Mouse (Mus musculus) inflammation-experienced regulatory T-cells, adult 6 months (primary cell): ENCODE measurements around the gene Elmod3. TPM values are rescaled to one million over a fixed set of nuclear protein-coding genes. Genes with fewer than 3 reads are reported as not detected.
"Not testable (repeated sequence)": the region's sequence is repeated elsewhere in the genome, so short reads cannot be mapped to it uniquely, and the experiment has no call there.

ENCODE experiments used
- ATAC-seq: one replicate; pipeline ENCODE4 v1.8.0; 2017
- polyA plus RNA-seq, 3 experiments: library from polyadenylated mRNA; unstranded; fragments of 100-300 nt; shearing (Covaris generic); gene quantifications; one replicate each; pipeline ENCODE4 v1.2.1; 2017

The Elmod3 gene
- polyA plus RNA-seq, 3 experiments from 2014 or later: 13.7 to 24.3 (median 20.6) TPM

DNA sequence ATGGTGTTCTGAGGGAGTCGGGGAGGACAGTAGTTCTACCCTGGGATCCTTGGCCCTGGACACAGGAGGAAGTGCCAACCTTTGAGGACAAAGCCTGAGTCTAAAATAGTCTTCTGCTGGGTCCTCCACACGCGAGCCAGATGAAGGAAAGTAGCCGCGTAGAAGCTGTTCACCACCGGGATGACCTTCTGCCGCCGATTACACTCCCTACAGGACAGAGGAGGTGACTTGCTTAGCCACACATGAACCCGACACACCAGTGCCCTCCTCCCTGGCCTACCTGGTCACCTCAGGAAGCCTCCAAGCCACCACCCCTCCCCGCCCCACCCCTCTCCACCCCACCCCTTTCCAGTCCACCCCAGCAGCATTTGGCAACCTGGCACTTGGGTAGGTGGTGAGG lies 29.5 kb downstream of the Elmod3 start:
- no peak for ATAC-seq

DNA sequence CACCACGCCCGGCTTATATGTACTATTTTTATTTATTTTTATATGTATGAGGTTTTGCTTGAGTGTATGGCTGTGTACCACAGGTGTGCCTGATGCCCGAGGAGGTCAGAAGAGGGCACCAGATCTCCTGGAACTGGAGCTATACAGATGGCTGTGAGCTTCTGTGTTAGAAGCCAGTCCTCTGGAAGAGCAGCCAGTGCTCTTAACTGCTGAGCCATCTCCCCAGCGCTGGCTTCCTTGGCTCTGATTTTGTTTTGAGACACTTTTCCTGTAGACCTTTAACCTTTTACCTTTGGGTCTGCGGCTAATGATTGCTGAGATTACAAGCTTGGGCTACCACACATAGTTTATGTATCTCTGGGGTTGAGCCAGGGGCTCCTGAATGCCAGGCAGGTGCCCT lies 30.7 kb downstream of the Elmod3 start:
- no peak for ATAC-seq

DNA sequence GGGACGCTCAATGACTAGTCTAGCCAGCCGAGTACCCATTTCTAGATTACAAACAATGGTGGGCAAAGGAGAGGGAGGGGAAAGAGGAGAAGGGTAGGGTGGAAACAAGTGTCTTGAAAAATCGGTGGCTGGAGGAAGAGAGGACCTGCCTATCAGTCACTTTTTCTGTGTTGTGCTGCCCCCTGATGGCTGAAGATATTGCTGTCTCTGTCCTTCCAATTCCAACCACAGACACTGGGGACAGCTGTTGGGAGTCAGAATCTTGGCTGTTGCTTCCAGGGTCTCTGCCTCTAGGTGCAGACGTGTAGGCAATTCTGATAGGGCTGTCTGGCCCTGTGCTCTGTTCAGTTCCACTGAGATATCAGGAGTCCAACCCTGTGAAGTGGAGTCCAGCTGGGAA lies 32.2 kb downstream of the Elmod3 start:
- peak; percentile 95 for ATAC-seq

DNA sequence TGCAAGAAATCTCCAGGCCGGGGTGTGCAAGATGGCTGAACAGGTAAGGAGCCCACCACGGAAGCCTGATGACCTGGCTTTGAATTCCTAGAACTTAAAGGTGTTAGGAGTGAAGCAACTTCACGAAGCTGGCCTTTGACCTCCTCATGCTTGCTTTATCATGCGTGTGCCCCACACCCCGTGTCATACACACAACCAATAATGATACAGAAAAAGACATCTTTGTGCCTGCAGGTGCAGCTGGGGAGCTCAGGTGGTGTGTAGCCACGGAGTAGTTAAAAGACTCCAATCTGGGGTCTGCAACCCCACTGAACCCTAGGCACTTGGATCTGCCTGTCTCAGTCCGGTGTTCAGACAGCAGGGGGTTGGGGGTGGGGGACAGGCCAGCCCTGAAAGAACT lies 32.7 kb downstream of the Elmod3 start:
- ATAC-seq: no peak

DNA sequence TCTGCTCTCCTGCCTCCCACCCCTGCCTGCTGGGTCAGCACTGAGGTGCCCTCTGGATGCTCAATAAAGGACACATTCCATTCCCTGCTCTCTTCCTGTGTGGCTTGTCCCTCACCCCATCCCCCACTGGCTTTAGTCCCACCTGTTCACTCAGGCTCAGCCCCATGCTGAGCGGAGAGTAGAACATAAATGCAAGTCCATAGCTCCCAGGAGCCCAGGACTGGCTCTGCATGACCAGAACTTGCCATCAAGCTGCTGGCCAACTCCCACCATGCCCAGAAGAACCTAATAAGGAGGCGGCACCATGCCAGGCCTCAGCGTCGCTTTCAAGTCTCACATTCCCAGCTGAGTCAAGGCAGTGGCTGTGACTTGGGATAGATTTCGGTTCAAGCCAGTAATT lies 35.3 kb downstream of the Elmod3 start:
- no peak for ATAC-seq

DNA sequence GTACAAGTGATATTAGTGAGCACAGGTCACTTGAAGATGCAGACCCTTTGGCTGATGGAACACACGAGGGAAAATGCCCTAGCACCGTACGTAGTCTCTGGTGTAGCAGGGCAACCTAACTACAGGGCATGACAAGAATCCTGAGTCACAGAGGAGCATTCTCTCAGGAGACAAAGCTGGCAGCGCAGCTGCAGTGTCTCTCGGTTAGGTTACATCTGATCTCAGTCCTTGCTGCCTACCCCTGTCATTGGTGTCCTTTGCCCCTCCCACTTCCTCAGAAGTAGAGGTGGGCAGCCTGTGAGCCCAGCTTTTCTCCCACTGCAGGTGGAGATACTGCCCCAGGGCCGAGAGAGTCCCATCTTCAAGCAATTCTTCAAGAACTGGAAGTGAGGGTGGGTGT lies 35.7 kb downstream of the Elmod3 start:
- ATAC-seq: no peak

DNA sequence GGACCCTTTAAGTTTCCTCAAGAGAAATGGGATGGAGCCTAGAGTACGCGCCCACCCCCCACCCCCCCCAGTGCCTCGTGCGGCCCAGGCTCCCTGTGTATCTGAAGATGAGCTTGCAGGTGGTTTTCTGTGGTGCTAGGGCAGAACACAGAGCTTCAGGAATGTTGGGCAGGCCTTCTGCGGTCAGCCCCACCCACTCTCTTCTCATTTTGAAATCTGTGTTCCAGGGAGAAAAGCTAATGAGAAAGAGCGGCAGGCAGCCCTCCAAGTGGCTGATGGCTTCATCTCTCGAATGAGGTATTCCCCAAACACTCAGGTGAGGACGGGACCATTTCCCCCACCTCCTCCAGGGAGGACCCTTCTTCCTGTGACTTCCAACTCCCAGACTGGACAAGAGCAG lies 37.4 kb downstream of the Elmod3 start:
- no peak for ATAC-seq

DNA sequence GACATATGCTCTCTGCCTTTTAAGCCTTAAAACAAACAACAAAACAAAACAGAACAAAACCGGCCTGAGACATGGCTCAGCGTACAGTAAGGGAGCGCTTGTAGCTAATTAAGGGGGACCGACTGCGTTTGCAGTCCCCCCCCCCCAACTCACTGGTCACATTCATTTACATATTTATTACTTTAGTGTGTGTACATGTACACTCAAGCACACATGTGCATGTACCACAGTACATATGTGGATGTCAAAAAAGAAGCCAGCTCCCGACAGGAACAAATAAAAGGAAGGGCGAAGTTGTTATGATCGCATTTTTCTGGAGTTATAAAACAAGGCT lies 45.2 kb downstream of the Elmod3 start:
- no peak for ATAC-seq

DNA sequence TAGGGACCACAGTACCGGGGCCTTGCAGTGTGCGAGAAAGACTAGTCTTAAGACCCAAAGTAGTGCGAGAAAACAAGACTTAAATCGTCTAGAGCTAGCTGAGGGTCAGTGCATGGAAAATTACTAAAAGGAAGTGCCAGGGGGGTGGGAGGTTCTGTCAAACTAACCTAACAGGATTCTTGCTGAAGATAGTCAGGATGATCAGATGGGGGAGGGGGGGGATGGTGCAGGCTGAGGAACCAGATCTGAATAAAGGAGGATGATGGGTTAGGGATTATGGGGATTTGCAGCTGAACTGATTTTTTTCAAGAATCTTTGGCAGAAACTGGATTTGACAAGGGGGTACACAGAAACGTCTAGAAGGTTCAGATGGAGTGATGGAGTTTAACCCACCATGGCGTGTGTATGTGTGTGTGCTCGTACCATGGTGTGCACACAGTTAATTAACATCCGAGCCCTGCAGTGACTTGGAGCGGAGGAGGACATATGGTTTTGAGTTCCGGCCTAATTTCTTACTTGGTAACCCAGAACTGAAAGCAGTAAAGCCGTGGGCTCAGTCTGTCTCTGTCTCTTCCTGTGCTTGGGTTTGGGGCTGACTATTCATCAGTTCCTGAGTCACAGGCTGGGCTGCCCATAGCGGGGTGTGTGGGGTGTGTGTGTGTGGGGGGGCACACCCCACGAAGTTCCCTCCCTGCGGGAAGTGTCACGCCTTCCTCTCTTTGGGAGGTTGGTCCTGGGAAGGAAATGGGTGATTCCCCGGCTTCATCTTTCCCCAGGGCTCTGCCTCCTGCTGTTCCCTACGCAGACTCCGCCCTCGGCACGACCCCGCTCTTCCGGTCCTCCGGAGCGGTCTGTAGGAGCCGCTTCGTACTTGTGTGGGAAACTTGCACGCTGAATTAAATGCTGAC lies 45.8 kb downstream of the Elmod3 start:
- peak; percentile 85 for ATAC-seq

DNA sequence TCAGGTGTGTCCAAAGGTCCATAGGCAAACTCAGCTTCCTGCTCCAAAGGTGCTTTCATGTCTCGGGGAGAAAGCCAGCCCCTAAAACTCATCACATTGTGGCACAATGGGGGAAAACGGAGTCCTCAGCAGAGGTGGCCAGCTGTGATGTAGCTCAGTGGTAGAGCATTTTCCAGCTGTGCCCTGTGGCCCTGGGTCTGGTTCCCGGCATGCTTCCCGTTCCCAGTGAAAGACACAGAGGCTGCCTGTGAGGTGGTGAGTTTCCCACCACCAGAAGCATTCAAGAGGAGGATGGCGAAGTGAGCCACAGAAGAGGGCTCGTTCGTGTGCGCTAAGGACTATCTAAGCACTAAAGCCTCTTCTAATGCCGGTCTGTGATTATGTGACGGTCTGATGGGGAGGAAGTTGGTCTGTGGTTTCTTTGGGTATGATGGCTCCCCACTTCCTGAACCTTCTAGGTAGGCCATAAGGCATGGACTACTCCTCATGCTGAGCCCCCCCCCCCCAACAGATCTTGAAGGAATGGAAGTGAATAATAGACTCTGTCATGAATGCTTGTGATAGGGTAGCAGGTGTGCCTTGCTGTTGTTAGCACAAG lies 47.6 kb downstream of the Elmod3 start:
- peak; percentile 48 for ATAC-seq

DNA sequence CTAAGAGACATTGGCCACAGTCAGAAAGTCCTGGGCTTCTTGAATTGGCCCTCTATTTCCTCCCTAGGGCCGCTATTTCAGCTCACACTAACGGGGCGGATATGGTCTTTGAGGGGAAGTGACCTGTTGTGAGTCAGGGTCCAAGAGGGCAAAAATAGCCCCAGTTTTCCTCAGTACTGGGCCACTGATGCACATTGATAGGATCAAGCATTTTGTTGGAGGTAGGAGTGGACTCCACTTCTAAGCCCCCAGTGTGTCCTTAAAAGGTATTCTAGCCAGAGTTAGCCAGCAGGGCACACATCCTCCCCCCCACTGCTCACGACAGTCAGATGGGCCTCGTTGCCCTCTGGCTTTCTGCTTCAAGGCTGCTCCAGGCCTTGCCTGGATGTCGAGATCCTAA lies 48.2 kb downstream of the Elmod3 start:
- no peak for ATAC-seq

DNA sequence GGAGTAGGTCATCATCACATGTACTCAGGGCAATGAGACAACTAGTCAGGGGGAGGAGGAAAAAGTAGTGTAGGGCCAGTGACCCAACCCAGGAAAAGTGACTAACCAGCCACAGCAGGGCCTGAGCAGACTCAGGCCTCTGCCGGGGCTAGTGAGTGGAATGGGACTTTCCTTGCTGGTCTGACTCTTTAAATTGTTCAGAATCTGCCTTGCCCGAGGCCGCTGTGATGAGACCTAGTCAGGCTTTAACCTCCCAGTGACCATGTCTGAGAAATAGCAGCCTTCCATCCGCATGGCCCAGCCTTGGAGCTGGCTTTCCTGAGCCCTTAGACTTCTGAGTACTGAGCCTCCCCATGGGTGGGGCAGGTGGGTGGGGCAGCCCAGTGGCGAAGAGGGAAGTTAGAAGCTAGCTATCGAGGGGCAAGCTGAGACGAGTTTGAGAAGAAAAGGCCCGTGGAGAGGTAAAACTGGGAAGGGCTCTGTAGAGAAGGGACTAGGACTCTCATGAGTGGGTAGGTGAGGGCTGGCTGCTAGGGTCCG lies 49.1 kb downstream of the Elmod3 start:
- no peak for ATAC-seq

DNA sequence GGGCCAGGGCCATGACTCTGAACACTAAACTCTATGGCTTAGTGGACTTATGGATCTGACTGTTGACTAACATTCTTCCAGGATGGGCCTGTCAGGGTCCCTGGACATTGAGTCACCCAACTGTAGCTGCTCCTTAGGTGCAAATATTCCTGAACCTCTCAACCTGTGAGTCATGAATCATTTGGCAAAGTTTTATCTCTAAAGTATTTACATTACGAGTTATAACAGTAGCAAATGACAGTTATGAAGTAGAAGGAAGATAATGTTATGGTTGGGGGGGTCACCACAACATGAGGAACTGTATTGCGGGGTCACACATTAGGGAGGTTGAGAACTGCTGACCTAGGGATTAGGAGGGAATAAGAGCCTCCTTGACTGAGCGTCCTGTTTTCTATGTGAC lies 50.4 kb downstream of the Elmod3 start:
- no peak for ATAC-seq

DNA sequence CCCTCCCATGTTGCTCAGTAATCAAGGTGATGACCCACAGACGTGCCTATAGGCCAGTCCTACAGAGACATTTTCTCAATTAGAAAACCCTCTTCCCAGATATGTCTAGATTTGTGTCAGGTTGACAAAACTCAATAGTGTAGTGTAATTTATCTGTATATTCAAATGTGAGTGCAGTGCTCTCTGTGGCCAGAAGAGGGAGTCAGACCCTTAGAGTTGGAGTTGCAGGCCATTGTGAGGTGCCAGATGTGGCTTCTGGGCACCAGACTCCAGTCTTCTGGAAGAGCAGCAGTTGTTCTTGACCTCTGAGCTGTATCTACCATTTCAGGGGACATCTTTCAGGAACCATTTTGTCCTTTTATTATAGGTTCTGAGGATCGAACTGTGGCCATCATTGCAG lies 51.1 kb downstream of the Elmod3 start:
- no peak for ATAC-seq

DNA sequence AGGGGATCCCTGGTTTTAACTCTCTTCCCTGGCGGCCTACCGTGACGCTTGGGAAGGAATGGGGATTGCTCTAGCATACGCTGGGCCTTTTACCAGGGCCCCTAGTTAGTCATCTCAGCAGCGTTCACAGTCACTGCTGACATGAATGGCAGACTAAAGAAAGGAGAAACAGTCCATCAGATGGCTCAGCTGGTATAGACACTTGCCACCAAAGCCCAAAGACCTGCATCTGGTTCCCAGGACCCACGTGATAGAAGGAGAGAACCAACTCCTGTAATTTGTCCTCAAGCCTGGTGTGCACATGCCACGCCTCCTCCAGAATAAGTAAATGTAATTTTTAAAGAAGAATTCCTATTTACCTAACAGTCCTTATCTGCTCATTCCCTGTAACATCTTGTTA lies 52.8 kb downstream of the Elmod3 start:
- no peak for ATAC-seq

DNA sequence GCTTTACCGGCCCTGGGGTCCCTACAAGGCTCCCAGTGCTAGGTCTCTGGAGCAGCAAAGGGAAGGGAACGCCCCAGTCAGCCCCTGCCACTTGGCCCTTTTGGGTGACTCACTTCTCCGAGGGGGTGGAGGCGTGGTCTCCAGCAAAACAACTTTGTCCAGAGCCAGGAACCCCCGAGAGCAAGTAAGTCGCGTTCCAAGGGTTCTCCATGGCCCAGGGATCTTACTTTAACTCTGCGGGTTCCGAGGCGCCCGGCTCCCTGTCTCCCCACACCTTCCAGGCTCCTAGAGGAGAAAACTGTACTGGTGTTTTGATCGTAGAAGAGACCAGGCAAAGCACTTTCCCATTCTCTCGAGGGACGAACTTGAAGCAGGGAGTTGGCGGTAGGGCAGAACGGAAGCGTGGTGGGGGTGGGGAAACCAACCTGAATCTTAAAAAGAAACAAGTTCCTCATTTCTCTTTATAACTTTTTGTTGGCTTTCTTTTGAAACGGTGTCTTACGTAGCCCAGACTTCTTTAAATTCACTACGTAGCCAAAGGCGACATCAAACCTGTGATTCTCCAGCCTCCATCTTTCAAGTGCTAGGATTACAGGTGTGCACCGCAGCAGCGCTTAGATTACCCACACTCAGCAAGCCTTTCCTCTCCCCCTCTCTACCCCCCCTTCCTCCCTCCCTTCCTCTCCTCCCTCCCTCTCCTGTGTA lies 53.8 kb downstream of the Elmod3 start, which contains the start of gene Capg:
Capg (plus strand) TSS at position 109 of the 705 bp plus-strand sequence.
- ATAC-seq: peak; percentile 88

DNA sequence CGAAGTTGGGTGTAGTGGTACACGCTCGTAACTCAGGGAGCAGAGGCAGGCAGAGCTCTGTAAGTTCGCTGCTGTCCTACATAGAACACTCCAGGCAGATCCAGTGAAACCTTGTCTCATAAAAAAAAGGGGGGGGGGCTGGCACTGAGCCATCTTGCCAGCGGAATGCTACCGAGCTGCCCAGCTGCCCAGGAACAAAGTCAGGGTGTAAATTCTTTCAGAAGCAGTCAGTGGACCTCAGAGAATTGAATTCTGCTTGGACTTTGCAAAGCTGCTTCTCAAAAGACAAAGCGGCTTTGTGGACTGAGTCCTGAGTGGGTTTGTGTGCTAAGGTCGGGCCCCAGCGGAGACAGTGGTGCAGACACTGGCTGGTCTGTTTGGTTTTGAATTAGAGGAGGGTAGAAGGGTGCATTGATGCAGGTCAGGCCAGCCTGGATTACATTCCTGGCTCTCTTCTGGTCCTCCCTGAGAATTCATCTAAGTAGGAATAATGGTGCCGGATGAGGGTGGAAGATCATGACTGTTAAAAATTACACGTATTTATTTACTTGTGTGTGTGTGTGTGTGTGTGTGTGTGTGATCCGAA lies 54.9 kb downstream of the Elmod3 start:
- no peak for ATAC-seq

DNA sequence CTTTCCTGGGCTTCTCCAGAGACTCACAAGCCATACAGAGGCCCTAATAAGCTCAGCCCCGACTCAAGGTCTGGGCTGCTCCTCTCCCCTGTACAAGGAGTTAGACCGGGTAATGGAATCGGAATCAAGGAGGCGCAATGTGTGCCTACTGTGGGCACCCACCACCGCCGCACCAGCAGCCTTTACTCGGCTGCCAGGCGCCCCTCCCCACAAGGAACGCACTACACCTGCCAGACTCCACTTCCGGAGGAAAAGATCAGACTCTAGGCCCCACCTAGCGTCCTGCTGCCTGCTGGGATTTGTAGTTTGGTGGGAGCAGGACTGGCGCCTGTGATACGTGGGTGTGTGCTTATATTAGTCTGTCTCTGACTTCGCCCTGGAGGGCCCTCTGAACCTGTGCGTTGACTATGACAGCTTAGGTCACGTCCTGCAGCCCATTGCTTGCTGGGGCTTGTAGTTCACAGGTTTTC lies 59.6 kb downstream of the Elmod3 start:
- ATAC-seq: peak; percentile 98

DNA sequence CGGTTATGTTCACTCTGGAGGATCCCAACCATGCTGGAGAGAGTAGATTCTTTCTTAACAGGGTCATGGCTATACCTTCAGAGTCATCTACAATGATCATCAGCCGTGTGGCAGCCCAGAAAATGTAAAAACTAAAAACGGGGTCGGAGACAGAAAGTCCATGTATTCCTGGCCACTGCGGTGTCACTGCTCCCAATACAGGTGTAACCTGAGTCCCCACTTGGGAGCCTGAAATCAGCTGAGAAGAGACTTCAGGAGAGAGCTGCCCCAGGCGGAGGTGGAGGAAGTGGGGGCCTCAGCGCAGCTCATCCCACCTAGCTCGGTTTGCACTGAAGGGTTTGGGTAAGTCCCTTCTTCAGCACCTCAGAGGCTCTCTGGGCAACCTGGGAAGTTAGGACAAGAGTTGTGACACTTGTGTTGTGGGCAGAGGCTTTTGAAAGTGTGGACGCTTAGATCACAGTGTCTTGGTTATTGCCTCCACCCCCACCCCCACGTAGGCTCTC lies 60.2 kb downstream of the Elmod3 start:
- ATAC-seq: no peak

DNA sequence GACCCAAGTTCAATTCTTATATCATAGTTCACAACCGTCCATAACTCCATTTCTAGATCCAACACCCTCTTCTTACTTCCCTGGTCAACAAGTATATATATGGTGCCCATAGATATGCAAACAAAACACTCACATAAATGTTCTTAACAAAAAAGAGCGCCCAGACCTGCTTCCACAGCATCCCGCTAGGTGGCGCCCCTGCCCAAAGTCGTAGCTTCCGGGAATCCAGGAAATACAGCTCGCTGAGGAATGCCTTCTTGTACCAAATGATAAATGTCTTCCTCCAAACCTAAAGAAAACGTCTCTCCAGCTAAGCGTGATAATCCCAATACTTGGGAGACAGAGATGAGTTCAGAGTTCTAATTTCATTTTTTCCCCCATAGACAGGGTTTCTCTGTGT lies 63.0 kb downstream of the Elmod3 start:
- peak; percentile 39 for ATAC-seq

DNA sequence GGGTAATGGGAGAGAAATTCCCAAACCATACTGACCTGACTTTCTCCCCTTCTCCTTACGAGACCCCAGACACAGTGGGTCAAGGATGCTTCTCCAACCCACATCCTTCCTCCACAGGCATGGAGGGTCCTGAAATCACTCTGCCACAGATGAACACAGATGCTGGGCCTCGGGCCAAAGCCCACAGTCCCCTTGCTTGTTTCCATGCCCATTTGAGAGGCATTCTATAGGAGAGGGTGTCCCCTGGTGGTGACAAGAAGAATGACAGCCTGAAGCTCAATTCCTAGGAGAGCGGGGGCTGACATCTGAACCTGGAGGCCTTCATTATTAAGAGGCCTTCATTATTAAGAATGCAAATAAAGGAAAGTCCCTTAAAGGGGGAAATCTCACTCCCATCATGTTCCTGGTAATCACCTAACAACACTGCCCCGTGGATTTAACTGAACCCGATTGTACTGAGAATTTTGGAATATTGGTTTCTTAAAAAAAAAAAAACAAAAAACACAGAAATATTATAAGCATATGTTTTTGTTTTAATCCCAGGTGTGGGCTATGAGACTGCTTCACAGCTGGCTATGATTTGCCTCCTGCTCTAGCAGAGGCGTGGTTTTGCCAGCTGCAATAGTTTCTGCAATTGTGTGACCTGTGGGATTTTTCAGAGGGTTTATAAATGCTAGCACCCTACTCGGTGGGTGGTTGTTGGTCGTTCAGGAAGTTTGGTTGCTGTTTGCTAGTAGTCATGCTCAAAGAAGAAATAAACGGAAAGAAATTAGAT lies 64.0 kb downstream of the Elmod3 start:
- ATAC-seq: peak; percentile 32

DNA sequence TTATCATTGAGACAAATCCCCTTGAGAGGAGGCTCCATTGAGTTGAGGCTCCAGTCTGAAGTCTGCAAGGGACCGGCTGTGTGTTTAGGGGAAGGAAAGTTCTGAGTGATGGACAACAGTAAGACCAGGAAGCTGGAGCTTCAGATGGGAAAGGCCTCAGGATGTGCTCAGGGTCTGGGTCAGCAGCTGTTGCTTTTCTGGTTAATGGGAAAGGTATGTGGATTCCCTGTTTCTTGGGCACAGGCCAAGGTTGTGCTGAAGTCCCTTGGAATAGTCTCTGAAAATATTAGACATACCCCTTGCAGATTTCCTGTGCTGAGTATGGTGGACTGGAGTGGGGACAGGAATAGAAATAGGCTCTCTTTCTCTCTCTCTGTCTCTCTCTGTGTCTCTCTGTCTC lies 64.7 kb downstream of the Elmod3 start:
- ATAC-seq: not testable (repeated sequence)
